Mouse (Mus musculus): ENCODE results near the gene Il2ra. TPM values are rescaled to one million over a fixed set of nuclear protein-coding genes. Genes with fewer than 3 reads are reported as not detected.
"Not testable (repeated sequence)": the region's sequence is repeated elsewhere in the genome, so short reads cannot be mapped to it uniquely, and the experiment has no call there.

Gene Il2ra
- polyA plus RNA-seq, 1 experiment from 2014 or later, result 0.04 TPM

- no peak overlapping the region for H3K4me3 ChIP-seq
- no peaks in the 10 kb centered on the region for H3K9me3 ChIP-seq
- H3K36me3 ChIP-seq, result no peaks in the 10 kb centered on the region
- H3K27me3 ChIP-seq, result no peaks in the 10 kb centered on the region
- 74% methylated on average over 8 of the region's 8 CpGs for WGBS
- no peak overlapping the region for H3K4me2 ChIP-seq
- ATAC-seq (ENCODE audit: low FRiP score), result no peak
- no peaks in the 10 kb centered on the region for H3K4me1 ChIP-seq (replicated peaks)
- no peak overlapping the region for H3K9ac ChIP-seq
- H3K27ac ChIP-seq, result no peak overlapping the region
These were observed 47.7 kb downstream of the Il2ra start for GRCm38 (mm10) chr2:11690201-11690890.

- H3K9ac ChIP-seq, result no peak overlapping the region
- no peaks in the 10 kb centered on the region for H3K4me1 ChIP-seq (replicated peaks)
- H3K27me3 ChIP-seq, result no peaks in the 10 kb centered on the region
- H3K4me3 ChIP-seq, result no peak overlapping the region
- ATAC-seq (ENCODE audit: low FRiP score), result no peak
- no peak overlapping the region for H3K27ac ChIP-seq
- 96% methylated on average over 4 of the region's 4 CpGs for WGBS
- H3K36me3 ChIP-seq, result no peaks in the 10 kb centered on the region
- H3K4me2 ChIP-seq, result no peak overlapping the region
- H3K9me3 ChIP-seq, result no peaks in the 10 kb centered on the region
These were observed 50.7 kb downstream of the Il2ra start for GRCm38 (mm10) chr2:11693352-11693751.

GRCm38 (mm10) chr2:11694104-11694503 is 51.5 kb downstream of the Il2ra start:
- Histone ChIP-seq H3K27me3 (no peaks in the 10 kb centered on the region), H3K4me3 (no peak overlapping the region), H3K9me3 (no peaks in the 10 kb centered on the region), H3K4me2 (no peak overlapping the region), H3K9ac (no peak overlapping the region), H3K4me1 (replicated peaks) (no peaks in the 10 kb centered on the region), H3K36me3 (no peaks in the 10 kb centered on the region), H3K27ac (no peak overlapping the region)
- no peak for ATAC-seq (ENCODE audit: low FRiP score)
- WGBS, result 73% methylated on average over 2 of the region's 2 CpGs

- no peaks in the 10 kb centered on the region for H3K4me1 ChIP-seq (replicated peaks)
- 70% methylated on average over 2 of the region's 2 CpGs for whole genome bisulfite sequencing
- H3K9me3 ChIP-seq, result no peaks in the 10 kb centered on the region
- ATAC-seq (ENCODE audit: low FRiP score), result no peak
- no peak overlapping the region for H3K4me2 ChIP-seq
- H3K27me3 ChIP-seq, result no peaks in the 10 kb centered on the region
- no peak overlapping the region for H3K27ac ChIP-seq
- no peaks in the 10 kb centered on the region for H3K36me3 ChIP-seq
- H3K9ac ChIP-seq, result no peak overlapping the region
- H3K4me3 ChIP-seq, result no peak overlapping the region
These were observed 53.3 kb downstream of the Il2ra start for GRCm38 (mm10) chr2:11695867-11696266.

GRCm38 (mm10) chr2:11698994-11699393 is 56.4 kb downstream of the Il2ra start:
- 60% methylated on average over 5 of the region's 5 CpGs for WGBS
- H3K9me3 ChIP-seq, result no peaks in the 10 kb centered on the region
- H3K4me1 ChIP-seq (replicated peaks), result no peaks in the 10 kb centered on the region
- H3K36me3 ChIP-seq, result no peaks in the 10 kb centered on the region
- H3K27ac ChIP-seq, result no peak overlapping the region
- no peak overlapping the region for H3K4me2 ChIP-seq
- no peak overlapping the region for H3K4me3 ChIP-seq
- ATAC-seq (ENCODE audit: low FRiP score), result no peak
- no peaks in the 10 kb centered on the region for H3K27me3 ChIP-seq
- no peak overlapping the region for H3K9ac ChIP-seq

GRCm38 (mm10) chr2:11699905-11700304 is 57.3 kb downstream of the Il2ra start:
- no peak overlapping the region for H3K9ac ChIP-seq
- 92% methylated on average over 2 of the region's 2 CpGs for WGBS
- no peak overlapping the region for H3K4me2 ChIP-seq
- no peaks in the 10 kb centered on the region for H3K36me3 ChIP-seq
- H3K4me3 ChIP-seq, result no peak overlapping the region
- no peak overlapping the region for H3K27ac ChIP-seq
- peaks cover 8% of the 10 kb centered on the region; the same call in 1 of the 2 replicates for H3K27me3 ChIP-seq
- H3K4me1 ChIP-seq (replicated peaks), result no peaks in the 10 kb centered on the region
- no peak for ATAC-seq (ENCODE audit: low FRiP score)
- H3K9me3 ChIP-seq, result no peaks in the 10 kb centered on the region

- H3K4me2 ChIP-seq, result peak within 1 kb of the TSS; percentile 97
- under 1% methylated on average over 37 of the region's 37 CpGs for WGBS
- ATAC-seq (ENCODE audit: low FRiP score), result peak; percentile 78
- H3K27ac ChIP-seq, result no peak within 1 kb of the TSS
- H3K9me3 ChIP-seq, result no peaks in the 10 kb centered on the region
- peaks cover 44% of the 10 kb centered on the region for H3K27me3 ChIP-seq
- no peaks in the 10 kb centered on the region for H3K36me3 ChIP-seq
- peaks cover 18% of the 10 kb centered on the region for H3K4me1 ChIP-seq (replicated peaks)
- peak within 1 kb of the TSS; percentile 72 for H3K9ac ChIP-seq
- H3K4me3 ChIP-seq, result peak within 1 kb of the TSS; percentile 50
These were observed 62.8 kb downstream of the Il2ra start, which contains the start of gene Il15ra for GRCm38 (mm10) chr2:11705201-11706025. Gene Il15ra (plus strand): TSS chr2:11705290.

- peak; percentile 70 for ATAC-seq (ENCODE audit: low FRiP score)
- Histone ChIP-seq H3K9ac (peak overlapping the region; percentile 72), H3K27ac (no peak overlapping the region), H3K27me3 (peaks cover 44% of the 10 kb centered on the region), H3K4me2 (peak overlapping the region; percentile 97), H3K9me3 (no peaks in the 10 kb centered on the region), H3K36me3 (no peaks in the 10 kb centered on the region), H3K4me1 (replicated peaks) (peaks cover 18% of the 10 kb centered on the region), H3K4me3 (peak overlapping the region; percentile 50)
- whole genome bisulfite sequencing, result 3% methylated on average over 28 of the region's 28 CpGs
These were observed 63.6 kb downstream of the Il2ra start for GRCm38 (mm10) chr2:11706030-11706745.

GRCm38 (mm10) chr2:11706746-11707065 is 64.1 kb downstream of the Il2ra start:
- WGBS, result 43% methylated on average over 6 of the region's 6 CpGs
- no peaks in the 10 kb centered on the region for H3K36me3 ChIP-seq
- H3K4me1 ChIP-seq (replicated peaks), result peaks cover 18% of the 10 kb centered on the region
- no peaks in the 10 kb centered on the region for H3K9me3 ChIP-seq
- peak overlapping the region; percentile 97 for H3K4me2 ChIP-seq
- no peak for ATAC-seq (ENCODE audit: low FRiP score)
- H3K4me3 ChIP-seq, result peak overlapping the region; percentile 50; the same call in 1 of the 2 replicates
- no peak overlapping the region for H3K27ac ChIP-seq
- H3K9ac ChIP-seq, result no peak overlapping the region
- H3K27me3 ChIP-seq, result peaks cover 44% of the 10 kb centered on the region

GRCm38 (mm10) chr2:11708538-11708937 is 65.9 kb downstream of the Il2ra start:
- Histone ChIP-seq H3K4me1 (replicated peaks) (peaks cover 18% of the 10 kb centered on the region), H3K36me3 (no peaks in the 10 kb centered on the region), H3K9me3 (no peaks in the 10 kb centered on the region), H3K4me2 (no peak overlapping the region), H3K9ac (no peak overlapping the region), H3K27me3 (peaks cover 44% of the 10 kb centered on the region), H3K27ac (no peak overlapping the region), H3K4me3 (no peak overlapping the region)
- ATAC-seq (ENCODE audit: low FRiP score), result no peak
- 85% methylated on average over 5 of the region's 5 CpGs for WGBS

- not testable (repeated sequence) for H3K9me3 ChIP-seq; H3K36me3 ChIP-seq; H3K27ac ChIP-seq; ATAC-seq (ENCODE audit: low FRiP score); H3K4me2 ChIP-seq; H3K4me3 ChIP-seq; H3K9ac ChIP-seq
- H3K27me3 ChIP-seq, result peaks cover 34% of the 10 kb centered on the region
- peaks cover 16% of the 10 kb centered on the region for H3K4me1 ChIP-seq (replicated peaks)
- 61% methylated on average over 4 of the region's 4 CpGs for WGBS
These were observed 67.5 kb downstream of the Il2ra start for GRCm38 (mm10) chr2:11710101-11710500.

- no peak overlapping the region for H3K27ac ChIP-seq
- 86% methylated on average over 6 of the region's 6 CpGs for WGBS
- no peak overlapping the region for H3K9ac ChIP-seq
- H3K9me3 ChIP-seq, result no peaks in the 10 kb centered on the region
- H3K4me3 ChIP-seq, result no peak overlapping the region
- H3K36me3 ChIP-seq, result no peaks in the 10 kb centered on the region
- no peak overlapping the region for H3K4me2 ChIP-seq
- peaks cover 11% of the 10 kb centered on the region; the same call in 1 of the 2 replicates for H3K27me3 ChIP-seq
- ATAC-seq (ENCODE audit: low FRiP score), result no peak
- no peaks in the 10 kb centered on the region for H3K4me1 ChIP-seq (replicated peaks)
These were observed 69.9 kb downstream of the Il2ra start for GRCm38 (mm10) chr2:11712483-11712990.

Measured in hindbrain, embryonic 13.5 days (tissue).